Mouse (Mus musculus) spleen, postnatal 10 days (tissue): ENCODE data around the gene Hoxd9.

Experiments used
- DNase-seq, 2 experiments: peaks; one replicate each; pipeline ENCODE4 v3.0.0; 2021 to 2022; ENCODE audit warnings: low spot score in 2 of 2

Gene Hoxd9

GRCm38 (mm10) chr2:74749337-74750121, 52.0 kb downstream of the Hoxd9 start:
- DNase-seq = no peak
